Mouse (Mus musculus) spleen, postnatal 4 days (tissue): ENCODE results near the gene Ankrd60.

Experiments
- DNase-seq, 2 experiments: peaks; one replicate each; pipeline ENCODE4 v3.0.0; 2022; ENCODE audit warnings: low spot score in 2 of 2

Gene Ankrd60

DNA sequence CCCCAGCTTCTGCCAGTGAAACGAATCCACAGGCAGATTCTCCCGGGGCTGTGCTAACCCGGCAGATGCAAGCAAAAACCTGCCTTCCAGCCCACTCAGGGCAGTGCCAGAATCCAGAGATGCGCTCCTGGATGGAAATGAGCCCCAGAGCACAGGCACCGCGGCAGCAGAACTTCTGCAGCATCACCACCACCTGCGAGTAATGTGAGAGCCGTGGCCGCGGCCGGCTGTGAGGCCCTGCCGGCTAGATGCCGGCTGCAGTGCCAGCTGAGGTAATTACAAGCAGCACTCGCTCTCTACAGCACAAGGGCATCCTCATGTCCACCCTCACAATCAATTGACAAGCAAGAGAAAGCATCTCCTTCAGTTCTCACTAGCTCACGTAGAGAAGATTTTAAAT, 6.2 kb upstream of the Ankrd60 start:
- DNase-seq, result no peak

DNA sequence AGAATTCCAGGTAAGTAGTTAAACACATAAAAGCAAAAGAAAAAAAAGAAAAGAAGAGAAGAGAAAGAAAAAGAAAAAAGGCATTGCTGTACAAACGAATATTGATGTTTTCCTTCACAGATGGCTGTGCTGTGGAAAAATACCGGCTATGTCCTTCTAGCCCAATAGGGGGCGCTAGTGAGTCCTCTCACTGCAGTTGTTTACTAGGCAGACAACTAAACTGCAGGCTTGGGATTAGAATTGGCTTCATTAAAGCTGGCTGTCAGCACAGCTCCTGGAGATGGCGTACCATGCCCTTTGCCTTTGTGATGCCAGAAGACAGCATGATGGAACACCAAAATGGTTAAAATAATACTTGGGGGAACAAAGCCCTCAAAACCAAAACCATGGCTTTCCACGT, 5.3 kb upstream of the Ankrd60 start:
- DNase-seq, result peak; percentile 45 to 76

DNA sequence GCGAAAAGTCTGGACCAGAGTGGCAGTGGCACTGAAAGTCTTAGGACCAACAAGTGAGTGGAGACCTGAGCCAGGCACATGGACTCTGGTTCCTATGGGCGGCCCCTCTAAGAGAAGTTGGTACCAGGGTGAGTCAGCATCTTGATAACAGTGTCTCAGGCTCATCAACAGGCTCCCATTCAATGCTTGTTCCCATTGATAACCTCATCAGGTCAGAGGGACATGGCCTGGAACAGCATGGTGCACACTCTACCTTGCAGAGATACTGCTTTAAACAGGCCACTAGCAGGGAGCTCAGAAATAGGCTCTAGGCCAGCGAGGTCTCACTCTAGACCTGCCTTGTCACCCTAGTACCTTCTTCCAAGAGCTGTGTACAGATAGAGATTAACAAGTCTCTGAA, 4.7 kb upstream of the Ankrd60 start:
- DNase-seq, result no peak

DNA sequence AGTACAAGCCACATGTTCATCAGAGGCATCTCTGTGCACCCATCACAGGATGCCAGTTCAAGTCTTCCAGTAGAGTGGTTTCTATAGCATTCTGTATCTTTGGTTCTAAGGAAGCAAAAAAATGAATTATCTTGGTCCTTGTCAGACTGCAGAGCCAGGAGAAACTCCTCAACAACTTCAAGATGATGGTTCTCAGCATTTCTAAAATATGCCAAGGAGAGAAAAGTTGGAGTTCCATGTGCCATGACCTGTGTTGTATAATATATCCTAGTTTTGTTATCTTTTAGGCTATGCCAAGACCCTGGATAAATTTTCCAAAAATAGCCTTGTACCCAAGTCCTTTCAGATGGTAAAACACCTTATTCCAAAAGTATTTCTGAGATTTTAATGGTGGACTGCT, 2.9 kb upstream of the Ankrd60 start:
- DNase-seq, result no peak

DNA sequence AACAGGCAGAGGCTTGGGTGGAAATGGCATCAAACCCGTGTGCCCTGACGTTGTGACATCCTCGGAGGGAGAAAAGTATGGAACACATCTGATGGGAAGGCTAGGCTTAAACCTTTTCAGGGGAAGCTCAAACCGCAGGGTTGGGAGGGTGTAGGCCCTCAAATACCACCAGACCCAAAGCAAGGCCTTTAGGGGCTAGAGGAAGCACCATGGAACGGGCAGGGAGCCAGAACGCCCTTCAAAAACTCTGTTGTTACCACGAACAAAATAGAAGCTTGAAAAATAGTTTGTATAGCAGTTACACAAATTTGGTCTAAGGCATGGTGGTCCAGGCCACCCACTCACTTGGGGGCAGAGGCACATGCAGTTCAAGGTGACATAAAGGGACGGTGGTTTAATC, 430 bp upstream of the Ankrd60 start:
- no peak for DNase-seq

DNA sequence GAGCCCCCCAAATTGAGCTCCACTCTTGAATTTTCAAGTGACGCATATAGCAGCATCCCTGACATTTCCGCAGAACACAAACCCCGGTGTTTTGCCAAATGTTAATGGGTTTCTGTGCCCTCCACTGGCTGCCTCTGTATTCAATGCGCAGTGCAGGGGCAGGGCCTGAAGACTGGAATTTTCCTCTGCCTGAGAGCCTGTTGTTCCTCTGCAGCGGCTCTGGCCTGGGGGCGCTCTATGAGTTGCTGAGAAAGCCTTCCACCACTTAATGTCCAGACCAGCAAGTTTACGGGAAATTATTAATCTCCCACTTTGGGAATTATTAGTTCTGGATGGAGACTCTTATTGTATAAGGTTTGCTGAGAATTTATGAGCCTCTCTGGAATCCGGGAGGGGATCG, 14.0 kb downstream of the Ankrd60 start:
- DNase-seq, result no peak

DNA sequence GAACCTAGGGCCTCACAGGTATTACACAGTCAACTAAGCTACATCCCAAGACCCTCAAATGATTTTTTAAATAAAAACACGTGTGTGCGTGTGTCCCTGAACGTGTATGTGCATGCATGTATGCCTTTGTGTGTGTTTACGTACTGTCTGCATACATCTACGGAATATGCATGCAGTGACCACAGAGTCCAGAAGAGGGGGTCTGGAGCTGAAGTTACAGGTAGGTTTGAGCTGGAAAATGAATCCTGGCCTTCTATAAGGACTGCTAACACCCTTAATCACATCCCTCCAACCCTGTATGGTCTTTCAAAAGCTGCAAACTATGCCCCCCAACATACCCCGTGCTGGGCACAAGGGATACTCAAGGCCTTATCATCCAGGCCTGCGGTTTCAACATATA, 14.8 kb downstream of the Ankrd60 start:
- no peak for DNase-seq

DNA sequence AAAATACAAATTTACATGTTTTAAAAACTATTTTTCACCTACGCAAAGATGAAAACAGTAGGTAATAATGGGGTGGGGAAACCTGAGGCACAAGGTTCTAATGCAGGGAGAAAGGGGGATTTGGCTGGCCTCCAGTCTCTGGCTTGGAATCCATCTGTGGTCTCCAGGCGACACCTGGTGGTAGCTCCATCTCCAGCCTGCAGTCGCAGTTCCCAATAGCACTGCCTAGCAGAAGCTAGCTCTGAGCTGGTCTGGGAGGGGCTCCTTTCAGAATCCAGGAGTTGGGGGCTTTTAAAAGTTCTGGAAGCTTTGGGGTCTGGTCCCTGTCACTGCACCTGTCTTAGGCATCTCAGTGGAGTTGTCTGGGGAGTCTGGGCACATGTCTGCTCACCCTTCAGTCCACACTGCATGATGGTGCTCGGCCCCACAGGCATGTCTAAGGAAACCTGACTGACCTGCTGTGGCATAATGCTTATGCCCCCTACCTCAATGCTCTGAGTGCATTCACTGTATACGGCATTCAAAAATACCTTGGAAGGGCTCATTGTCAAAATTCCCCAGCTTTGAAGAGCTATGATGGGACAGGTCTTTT, 16.2 kb downstream of the Ankrd60 start:
- DNase-seq, result peak; percentile 34 to 76

DNA sequence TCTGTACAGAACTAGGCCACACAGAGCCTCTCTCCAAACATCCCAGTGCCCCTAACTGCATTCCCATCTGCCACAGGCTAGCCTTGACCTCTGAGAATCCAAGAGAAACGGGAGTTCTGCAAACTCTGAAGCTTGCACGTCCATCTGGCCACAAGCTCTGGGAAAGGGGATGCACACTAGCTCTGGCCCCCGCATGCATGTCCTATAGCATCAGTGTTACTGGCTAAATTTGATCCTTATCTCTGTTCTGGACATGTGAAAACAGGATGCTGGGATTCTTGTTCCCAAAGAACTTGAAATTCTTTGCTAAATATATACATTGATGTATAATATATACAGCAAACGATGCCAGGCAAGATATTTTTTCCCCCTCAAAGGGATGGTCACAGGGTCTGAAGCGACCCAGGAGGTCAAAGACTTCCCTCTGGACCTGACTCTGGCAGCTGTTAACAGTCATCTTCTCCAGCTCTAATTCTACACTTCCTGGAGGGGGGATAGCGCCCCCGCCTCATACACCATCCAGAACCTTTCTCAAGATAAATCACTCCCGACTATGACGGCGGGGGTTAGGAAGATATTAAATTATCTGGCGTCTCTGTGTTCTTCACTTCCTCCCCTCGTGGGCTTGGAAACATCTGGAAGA, 19.3 kb downstream of the Ankrd60 start:
- no peak for DNase-seq

DNA sequence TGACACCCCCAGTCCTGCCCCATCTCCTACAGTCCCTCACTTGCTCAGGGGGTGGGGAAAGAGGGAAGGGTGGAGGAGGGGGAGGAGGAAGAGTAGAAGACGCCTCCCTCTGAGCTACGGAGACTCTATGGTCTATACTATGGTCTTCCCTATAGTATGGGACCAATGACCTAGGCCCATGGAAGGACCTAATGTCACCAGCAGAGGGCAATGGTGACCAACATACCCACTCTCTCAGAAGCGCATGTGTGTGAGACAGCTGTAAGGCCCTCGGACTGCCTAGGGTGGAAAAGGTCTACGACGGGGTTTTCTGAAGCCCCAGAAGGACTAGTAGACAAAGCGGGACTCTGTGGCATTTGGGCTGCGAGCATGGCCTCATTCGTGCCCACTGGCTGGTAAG, 24.3 kb downstream of the Ankrd60 start:
- DNase-seq, result peak in 1 of 2 experiments; percentile 31

DNA sequence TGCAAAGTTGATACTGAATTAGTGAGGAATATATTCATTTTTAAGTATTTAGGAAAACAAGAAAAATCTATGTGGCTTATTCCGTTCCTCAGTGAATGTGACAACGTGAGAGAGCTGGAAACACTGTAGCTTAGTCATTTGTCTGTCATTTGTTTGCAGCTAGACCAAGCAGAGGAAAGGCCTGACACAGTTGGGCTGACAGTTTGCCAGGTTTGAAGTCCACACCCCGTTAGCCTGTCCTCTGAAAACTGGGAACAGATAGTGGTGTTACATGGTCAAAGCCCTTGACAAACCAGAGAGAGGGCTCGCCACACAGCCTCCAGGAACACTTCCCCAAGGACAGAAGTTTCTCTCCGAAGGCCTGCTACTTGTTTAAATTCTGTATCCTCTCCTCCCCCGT, 27.5 kb downstream of the Ankrd60 start:
- DNase-seq, result no peak

DNA sequence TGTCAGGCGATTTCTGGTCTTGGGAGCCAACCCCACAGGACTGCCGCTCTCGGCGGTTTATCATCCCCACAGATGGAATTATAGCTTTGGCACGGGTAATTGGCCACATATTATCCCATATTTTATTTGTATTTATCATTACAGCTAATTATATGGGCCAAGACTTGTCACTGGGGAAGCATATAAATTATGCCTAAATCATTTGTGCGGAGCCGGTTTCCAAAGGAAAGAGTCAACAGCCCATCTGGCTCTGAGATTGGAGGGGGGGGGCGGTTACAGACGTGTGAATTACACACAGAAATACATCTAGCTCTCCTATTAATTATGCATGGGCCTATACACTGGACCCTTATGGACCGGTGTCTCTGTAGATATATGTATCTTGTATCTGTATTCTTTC, 28.9 kb downstream of the Ankrd60 start:
- DNase-seq, result no peak

DNA sequence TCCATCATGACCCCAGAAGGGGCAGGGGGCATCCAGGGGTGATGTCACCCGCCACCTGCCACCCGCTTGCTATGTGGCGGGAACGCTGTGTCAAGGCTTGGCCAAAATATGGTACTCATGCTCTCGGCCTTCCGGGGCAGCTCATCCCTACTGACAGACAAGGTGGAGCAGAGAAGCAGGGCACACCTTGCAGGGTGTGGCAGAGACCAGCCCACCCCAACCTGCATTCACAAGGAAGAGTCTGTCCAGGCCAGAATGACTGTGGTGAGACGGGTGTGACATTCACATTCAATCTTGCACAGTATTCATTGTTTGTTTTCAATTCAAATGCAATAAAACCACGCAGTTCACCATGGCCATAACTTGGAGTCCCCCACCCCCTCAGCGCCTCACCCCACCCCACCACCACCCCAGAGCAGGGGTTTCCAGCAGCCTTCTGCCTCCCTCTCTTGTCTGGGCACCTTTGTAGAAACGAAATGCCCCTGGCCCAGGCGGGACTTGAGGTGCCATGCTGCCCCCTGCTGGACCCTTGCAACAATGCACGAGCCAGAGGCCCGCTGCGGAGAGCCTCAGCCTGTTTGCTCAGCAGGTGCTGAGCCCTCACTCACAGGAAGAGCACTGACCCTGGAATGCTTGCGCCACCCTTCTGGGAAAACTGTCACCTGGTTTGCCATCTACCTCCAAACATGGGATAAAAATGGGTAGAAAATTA, 32.0 kb downstream of the Ankrd60 start:
- peak; percentile 69 to 90 for DNase-seq

DNA sequence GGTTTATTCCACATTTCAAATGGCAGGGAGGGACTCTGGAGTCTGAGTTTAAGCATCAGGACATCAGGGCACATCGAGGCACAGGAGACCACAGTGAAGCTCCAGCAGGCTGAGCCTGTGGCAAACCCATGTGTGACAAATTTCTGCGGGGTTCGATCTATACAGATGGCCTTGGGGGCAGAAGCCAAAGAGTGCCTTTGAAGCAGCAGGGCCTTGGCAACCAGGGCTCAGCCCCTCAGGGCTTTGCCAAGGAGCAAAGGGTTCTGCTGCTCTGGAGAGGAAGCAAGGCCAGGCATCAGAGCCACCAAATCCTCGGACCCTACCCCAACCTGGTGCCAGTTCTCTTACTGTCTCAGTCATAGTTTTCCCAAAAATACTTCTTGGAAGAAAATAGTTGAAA, 35.4 kb downstream of the Ankrd60 start:
- DNase-seq, result no peak

DNA sequence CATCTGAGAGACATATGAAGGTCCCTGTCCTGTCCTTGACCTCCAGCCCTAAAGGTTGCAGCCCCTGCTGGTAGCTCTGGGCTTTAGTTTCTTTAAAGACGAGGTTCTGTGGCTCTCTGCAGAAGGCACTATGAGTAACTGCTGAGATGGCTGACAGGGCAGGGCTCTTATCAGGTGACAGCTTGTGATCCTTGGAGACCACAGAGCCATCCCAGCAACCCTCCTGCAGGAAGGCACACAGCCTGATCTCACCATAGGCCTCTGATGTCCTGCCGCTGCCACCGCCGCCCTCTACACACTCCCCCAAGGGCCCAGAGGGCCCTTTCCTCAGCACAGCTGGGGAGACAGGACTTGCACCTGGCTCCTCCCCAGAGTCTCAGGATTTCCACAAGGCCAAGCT, 36.4 kb downstream of the Ankrd60 start:
- DNase-seq, result no peak

DNA sequence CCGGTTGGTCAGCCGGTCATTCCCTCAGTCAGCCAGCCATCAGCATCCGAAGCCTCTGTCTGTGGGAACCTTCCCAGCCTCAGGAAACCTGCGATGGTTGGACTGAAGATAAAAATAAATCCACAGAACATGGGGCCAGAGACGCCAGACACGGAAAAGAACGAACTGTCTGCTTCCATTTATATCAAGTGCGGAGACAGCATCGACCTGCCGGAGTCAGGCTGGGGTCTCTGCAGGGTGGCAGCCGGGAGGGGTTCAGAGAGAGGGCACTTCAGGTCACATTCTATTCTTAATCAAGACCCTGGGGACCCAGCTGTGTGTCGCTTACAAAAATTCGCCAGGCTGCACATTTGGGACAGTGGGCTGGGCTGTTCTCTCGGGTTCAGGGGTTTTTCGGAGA, 38.4 kb downstream of the Ankrd60 start:
- no peak for DNase-seq

DNA sequence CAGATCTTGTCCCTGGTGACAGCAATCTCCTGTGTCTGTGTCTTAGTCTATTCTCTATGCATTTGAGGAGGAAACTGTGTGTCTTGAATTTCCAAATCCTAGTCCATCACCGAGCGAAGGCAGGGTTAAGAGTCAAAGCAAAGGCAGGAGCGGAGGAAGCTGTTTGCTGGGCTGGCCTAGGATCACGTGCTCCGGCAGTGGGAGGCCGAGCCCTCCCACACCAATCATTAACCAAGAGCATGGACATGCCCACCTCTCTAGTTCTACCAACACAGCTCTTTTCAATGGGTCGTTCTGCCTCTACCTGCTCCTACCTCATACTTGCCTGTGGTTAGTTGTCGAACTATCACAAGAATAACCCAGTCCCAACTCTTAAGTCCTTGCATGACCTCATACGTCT, 42.3 kb downstream of the Ankrd60 start:
- no peak for DNase-seq

DNA sequence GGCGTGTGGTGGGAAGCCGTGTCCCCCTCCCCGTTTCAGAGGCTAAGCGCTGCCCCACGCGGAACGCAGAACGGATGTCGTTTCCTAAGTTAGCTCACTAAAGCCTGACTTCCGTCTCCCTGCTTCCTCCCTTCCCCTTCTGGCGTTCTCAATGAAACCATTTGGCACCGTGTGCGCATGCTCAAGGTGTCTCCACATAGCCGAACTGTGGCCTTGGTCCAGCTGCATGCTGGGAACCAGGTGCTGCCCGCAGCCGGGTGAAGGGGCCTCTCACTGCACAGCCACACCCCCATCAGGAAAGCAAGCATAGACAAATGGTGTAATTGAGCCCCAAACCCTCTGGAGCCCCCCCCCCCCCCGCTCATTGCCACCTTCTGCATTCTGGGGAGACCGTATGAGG, 42.8 kb downstream of the Ankrd60 start:
- no peak for DNase-seq

DNA sequence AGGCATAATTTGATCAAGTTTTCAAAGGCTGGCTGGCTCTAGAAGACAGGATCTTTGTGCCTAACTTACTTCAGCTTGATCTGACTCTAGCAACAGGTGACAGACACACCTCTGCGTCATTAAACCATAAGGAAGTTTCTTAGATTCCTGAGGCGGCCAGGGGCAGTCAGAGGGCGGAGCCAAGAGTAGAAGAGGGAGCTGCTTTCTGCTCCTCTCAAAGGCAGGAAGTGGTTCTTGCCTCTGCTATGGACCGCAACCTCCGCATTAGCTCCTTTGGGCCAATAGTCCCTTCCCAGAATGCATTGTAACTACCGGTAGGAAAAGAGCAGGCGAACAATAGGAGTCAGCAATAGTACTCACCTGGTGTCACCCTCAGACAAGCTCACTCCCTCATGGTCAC, 43.6 kb downstream of the Ankrd60 start:
- no peak for DNase-seq

DNA sequence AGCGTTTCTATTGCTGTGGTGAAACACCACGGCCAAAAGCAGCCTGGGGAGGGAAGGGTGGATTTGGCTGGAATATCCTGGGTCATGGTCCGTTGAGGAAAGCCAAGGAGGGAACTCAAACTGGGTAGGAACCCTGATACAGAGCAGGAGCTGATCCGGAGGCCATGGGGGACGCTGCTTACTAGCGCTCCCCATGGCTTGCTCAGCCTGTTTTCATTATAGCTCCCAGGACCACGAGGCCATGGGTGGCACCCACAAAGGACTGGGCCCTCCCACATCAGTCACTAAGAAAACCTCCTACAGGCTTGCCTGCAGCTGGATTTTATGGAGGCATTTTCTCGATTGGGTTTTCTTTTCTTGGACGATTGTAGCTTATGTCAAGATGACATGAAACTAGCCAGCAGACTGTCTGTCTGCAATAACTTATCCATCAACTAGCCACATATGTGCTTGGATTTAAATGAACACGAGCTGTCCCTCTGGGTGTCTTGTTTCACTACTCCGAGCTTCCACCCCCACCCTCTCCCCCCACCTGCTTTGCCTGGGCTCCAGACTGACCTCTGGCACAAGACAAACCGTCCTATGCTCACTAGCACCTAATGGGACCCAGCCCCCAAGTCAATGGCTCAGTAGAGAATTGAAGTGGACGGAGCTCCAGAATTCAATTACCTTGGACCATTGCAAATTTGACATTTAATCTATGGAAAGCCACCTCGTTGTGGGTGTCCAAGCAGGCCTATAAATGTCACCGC, 45.3 kb downstream of the Ankrd60 start:
- no peak for DNase-seq

DNA sequence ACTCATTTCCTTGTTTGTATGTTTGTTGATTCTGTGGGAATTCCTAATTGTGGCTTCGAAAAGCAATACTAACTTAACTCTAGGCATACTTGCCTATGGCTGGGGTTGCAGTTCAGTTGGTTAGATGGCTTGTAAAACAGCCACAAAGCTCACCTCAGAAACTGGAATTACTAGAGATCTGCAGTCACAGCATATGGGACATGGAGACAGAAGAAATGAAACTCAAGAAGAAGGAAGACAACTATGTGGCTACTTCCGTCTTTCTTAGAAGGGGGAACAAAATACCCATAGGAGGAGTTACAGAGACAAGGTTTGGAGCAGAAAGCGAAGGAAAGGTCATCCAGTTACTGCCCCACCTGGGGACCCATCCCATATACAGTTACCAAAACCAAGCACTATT, 49.7 kb downstream of the Ankrd60 start:
- no peak for DNase-seq

DNA sequence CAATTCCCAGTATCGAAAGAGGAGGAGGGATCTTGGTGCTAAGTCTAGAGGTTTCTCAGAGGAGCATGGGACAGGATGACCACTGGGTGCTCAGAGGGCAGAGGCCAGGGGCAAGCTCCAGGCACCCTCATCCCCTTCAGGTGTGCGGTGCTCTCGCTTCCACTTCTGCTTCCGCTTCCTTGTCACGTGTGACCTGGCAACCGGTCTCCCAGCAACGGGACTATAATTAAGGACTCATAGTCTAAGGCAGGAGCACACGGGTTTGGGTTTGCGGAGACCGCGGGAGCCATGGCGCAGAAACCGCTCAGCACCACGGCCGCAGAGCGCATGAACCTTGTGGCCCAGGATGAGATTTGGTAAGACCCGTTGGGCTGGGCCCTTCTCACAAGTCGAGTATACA, 55.8 kb downstream of the Ankrd60 start, which contains the start of gene 1700021F07Rik:
Gene 1700021F07Rik, plus strand, starts transcription at position 211 of the 400 bp plus-strand sequence.
- no peak for DNase-seq
